Mouse (Mus musculus) frontal cortex, postnatal 36 days (tissue): ENCODE measurements at regions not wholly inside any gene's neighbourhood (a gene's known extent, or its start where the extent isn't known, plus 50 kb on each side); places are given as distances from the start of the nearest gene placed in this dataset.

ENCODE experiments used
- DNase-seq, 2 experiments: peaks; one replicate each; pipeline ENCODE4 v3.0.0; 2022; ENCODE audit warnings: low spot score in 2 of 2

DNA sequence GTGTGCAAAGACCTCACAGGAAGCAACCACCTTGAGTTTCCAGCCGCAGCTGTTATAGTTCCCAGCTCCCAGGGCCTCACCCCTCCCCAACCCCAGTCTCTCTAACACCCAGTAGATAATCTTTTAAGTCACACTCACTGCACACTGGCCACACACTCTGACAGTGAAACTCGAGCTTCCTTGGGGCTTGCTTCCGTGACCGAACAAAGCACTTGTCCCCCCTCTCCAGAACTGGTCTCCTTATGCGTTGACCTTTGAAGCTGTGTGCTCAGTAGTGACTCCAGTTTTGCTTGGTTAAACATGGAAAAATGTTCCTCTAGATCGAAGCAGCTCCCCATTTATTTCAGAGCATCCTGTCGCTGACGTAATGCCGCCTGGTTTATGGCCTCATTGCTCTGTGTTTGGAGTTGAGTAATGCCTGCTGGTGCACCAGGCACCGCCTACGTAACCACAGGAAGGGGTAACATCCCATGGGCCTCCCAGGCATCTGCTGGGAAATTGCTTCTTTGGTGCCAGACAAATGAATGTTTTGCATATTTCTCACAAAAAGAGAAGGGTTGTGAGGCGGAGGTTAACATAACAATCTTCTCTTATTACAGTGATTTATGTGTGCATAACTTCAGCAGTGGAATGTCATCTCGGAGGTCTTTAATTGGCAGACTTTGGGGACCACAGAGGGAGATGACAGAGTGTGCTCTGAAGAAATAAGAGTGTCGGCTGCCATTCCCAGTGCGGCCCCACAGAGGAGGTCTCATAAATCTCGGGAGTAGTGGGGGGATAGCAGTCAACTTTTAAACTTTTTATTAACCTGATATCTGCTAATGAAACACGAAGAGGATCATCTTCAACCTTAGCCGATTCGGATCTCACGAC lies 292.7 kb upstream of the Zfp507 start:
- DNase-seq, result no peak

- no peak for DNase-seq
Measured at GRCm38 (mm10) chr7:36091132-36091531, 288.3 kb upstream of the Zfp507 start.

- DNase-seq, result no peak
Measured at GRCm38 (mm10) chr7:36090291-36091123, 287.7 kb upstream of the Zfp507 start.

GRCm38 (mm10) chr7:36087598-36087997 lies 284.8 kb upstream of the Zfp507 start:
- DNase-seq, result no peak

DNA sequence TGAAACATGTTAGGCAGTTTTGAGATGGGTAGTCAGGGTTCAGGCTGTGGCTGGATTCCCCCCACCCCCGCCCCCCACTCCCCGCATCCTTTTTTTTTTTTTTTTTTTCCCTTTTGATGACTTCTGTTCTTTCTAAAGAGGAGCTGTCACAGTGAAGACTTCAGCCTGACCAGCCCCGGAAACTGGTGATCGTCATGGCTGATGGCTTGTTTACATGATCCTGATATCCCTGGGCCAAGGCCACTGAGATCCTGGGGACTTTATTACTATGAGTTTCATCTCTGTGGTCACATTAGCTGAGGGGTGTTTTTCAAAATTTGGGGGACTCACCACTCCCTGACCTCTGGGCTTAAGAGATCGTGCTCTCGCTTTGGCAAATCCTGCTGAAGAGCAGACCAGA lies 275.9 kb upstream of the Zfp507 start:
- DNase-seq, result no peak

GRCm38 (mm10) chr7:36078089-36078654 lies 275.4 kb upstream of the Zfp507 start:
- no peak for DNase-seq

GRCm38 (mm10) chr7:36077271-36077670 lies 274.5 kb upstream of the Zfp507 start:
- DNase-seq, result no peak

GRCm38 (mm10) chr7:36076021-36076441 lies 273.2 kb upstream of the Zfp507 start:
- DNase-seq, result no peak

- DNase-seq, result peak in 1 of 2 experiments; percentile 46
Measured at GRCm38 (mm10) chr7:36071774-36072173, 269.0 kb upstream of the Zfp507 start.

GRCm38 (mm10) chr7:36066725-36067124 lies 263.9 kb upstream of the Zfp507 start:
- DNase-seq, result no peak

DNA sequence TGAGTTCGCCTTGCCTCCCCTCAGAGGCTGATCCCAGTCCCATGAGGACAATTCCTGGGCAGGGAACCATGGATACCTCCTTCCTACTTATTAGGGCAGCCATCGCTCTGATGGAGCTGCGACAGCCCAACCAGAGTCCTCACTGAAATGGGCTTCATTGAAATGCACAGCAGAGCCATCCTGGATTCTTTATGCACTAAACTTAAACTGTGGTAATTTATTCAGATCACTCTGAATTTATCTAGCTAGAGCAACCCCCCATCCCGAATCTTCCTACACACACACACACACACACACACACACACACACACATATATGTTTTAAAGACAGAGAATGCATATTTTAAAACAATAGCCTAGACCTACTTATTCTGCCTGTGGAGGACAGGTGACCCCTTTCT lies 258.9 kb upstream of the Zfp507 start:
- DNase-seq, result no peak

GRCm38 (mm10) chr7:36060426-36060825 lies 257.6 kb upstream of the Zfp507 start:
- peak in 1 of 2 experiments; percentile 74 for DNase-seq

GRCm38 (mm10) chr7:36046053-36046452 lies 243.2 kb upstream of the Zfp507 start:
- peak in 1 of 2 experiments; percentile 8 for DNase-seq

DNA sequence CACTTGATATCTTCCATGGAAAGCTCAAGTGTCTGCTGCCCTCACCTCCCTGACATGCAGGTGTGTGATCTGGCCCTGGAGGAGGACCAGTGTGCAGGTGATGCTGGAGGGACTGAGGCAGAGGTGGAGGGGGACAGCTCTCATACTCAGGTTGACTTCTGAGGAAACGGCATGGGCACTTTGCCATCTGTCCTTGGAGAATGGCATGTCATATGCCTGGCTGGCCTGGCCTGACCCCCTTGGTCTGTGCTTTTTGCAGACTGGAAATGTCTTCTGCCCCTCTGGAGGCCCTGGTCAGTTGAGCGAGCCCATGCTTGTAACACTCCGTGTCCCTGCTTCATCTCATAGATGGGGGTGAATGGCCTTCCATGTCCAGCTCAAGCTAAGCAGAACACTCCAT lies 229.1 kb upstream of the Zfp507 start:
- no peak for DNase-seq

GRCm38 (mm10) chr7:36023015-36023414 lies 220.2 kb upstream of the Zfp507 start:
- no peak for DNase-seq

DNA sequence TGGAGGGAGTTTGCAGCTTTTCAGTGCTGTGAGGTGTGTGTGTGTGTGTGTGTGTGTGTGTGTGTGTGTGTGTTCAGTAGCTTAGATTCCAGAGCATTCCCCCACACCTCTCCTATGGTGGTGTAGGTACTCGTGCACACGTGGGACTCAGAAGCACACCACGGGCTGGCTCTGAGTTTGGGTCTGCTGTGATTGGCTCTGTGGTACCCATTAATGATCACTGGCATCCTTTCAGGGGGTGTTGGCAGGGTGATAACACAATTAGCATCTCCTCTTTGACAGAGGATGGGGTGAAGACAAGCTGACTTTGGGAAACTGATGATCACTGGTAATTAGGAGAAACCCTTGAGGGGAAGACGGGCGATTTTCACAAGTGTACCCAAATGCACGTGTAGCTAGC lies 219.7 kb upstream of the Zfp507 start:
- no peak for DNase-seq

GRCm38 (mm10) chr7:36016926-36017753 lies 214.3 kb upstream of the Zfp507 start:
- DNase-seq, result no peak

DNA sequence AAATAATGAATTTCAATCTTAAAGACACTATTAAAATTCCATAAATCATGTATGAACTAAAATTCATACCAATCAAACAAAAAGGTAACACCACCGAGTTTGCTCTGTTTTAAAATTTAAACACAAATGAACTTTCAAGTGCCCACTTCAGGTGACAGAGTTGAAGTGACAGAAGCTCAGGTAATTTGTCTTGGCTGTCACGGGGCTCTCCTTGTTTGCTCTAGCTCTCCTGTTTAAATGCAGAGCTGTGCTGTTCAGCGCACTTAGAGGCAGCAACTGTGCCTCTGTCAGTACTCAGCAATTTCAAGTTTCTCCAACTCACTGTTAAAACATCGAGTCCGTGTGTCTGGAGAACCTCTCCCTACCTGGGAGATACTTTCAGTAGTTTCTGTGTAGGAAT lies 193.8 kb upstream of the Zfp507 start:
- DNase-seq, result no peak

DNA sequence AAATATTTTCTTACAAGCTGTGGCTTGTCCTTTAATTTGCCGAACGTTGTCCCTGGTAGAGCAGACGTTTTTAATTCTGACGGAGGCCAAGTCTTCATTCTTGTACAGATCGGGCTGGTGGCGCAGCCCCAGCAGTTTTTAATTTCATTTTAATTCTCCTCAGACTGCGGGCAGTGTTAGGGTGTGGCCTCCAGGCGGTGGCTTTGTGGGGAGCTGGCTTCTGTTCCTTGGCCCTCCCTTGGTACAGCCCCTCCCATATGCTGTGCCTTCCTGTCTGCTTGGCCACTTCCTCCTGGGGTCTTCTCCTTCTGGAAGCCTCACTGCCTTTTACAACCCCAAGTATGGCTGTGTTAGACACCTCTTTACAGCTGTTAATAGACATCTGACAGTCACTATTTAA lies 189.7 kb upstream of the Zfp507 start:
- DNase-seq, result no peak

DNA sequence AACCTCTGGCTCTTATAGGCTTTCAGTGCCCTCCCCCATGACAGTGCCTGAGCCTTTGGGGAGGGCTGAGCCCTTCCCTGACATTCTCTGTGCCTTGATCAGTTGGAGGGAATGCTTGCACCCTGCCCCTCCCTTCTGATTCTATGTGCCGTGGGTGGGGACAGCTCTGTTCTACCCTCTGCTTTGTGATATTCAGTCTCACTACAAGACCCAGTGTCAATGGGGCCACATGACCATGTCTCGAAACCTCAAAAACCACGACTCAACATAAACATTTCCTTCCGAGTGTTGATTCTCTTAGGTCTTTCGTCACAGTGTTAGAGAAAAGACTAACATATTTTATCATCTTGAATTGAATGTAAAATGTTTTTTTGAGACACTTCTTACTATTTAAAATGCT lies 188.3 kb upstream of the Zfp507 start:
- no peak for DNase-seq

- DNase-seq, result no peak
Measured at GRCm38 (mm10) chr7:35989456-35989855, 186.7 kb upstream of the Zfp507 start.
